Mouse (Mus musculus) limb, embryonic 13.5 days (tissue): ENCODE data around the gene Aldh3b3. TPM values are rescaled to one million over a fixed set of nuclear protein-coding genes. Genes with fewer than 3 reads are reported as not detected.

Source experiments
- ATAC-seq: fragments of 200-750 bp; cut with Nextera tagmentation; 2 replicates; pipeline ENCODE4 v1.8.0; 2017; ENCODE audit warnings: low read depth, moderate number of reproducible peaks, moderate TSS enrichment; ENCODE audit not compliant: low FRiP score
- H3K27ac ChIP-seq: fragments of 300-500 bp; sonication (generic); 2 replicates; pipeline ENCODE4 v1.5.1; 2015; ENCODE audit warnings: inconsistent platforms, mild to moderate bottlenecking, moderate library complexity
- H3K27me3 ChIP-seq: fragments of 300-500 bp; sonication (generic); 2 replicates; pipeline ENCODE4 v1.6.1; 2015; ENCODE audit warnings: mild to moderate bottlenecking, inconsistent platforms
- H3K36me3 ChIP-seq: fragments of 300-500 bp; sonication (generic); 2 replicates; pipeline ENCODE4 v1.6.1; 2015; ENCODE audit warnings: inconsistent platforms, mild to moderate bottlenecking, moderate library complexity
- H3K4me1 ChIP-seq: fragments of 300-500 bp; sonication (generic); 2 replicates; pipeline ENCODE4 v1.6.1; 2015; ENCODE audit warnings: inconsistent platforms
- H3K4me2 ChIP-seq: fragments of 300-500 bp; sonication (generic); replicated peaks from 2 replicates; pipeline ENCODE4 v1.6.1; 2015; ENCODE audit warnings: inconsistent platforms, mild to moderate bottlenecking, moderate library complexity
- H3K4me3 ChIP-seq: fragments of 300-500 bp; sonication (generic); 2 replicates; pipeline ENCODE4 v1.5.1; 2015; ENCODE audit warnings: moderate library complexity, mild to moderate bottlenecking, inconsistent platforms
- H3K9ac ChIP-seq: fragments of 300-500 bp; sonication (generic); 2 replicates; pipeline ENCODE4 v1.6.1; 2015; ENCODE audit warnings: mild to moderate bottlenecking, inconsistent platforms
- H3K9me3 ChIP-seq: fragments of 300-500 bp; sonication (generic); 2 replicates; pipeline ENCODE4 v1.6.1; 2016; ENCODE audit warnings: inconsistent platforms
- WGBS: fragments of 180-500 bp; shearing (Covaris S2); methylation state at CpG from one replicate; pipeline ENCODE4 v1.1.7; 2015; 5-methylcytosine and 5-hydroxymethylcytosine counted together
- polyA plus RNA-seq: library from polyadenylated mRNA; unstranded; fragments of >200 nt; fragmentation: Nextera tagmentation; extraction: Ambion mirVana; gene quantifications from 2 replicates; pipeline ENCODE4 v1.2.1, GENCODE M21; 2015

The Aldh3b3 gene
- 0.05 TPM in 1 of 2 replicates, not detected in the other for polyA plus RNA-seq

DNA sequence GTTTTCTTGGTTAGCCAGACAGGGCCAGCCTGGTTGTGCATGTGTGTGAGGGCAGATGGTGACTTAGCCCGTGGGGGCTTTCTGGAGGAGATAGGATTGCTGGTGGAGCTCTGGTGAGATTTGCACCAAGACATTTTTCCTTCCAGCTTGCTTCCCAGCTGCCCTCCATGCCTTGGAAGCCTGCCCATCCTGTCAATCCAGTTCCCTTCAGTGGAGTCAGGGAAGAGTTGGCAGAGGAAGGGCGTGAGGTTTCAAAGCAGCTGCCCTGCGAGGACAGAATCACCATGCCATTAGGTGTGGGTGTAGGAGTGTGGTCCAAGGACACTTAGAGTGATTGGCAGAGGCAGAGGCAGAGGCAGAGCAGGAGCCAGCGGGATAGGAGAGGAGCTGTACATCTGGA, at the start of gene Aldh3b3:
TSS of gene Aldh3b3 (plus strand) at position 176 of the 400 bp plus-strand sequence.
- no peak for ATAC-seq

DNA sequence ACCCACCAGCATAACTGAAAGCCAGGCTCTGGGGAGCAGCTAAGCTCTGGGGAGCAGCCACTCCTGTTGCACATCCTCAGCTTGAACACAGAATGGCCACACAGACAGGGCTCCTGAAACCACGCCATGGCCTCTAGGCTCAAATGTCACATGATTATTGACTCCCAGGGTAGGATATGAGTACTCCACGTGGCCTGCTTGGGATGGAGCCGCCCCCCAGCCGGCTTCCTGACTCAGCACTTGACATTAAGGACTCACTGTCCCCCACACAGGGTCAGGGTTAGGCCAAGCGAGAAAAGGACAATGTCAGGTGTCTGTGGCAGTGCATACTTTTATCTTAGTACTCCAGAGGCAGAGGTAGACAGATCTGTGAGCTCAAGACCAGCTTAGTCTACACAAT, 48.2 kb upstream of the Aldh3b3 start:
- ATAC-seq, result no peak
- WGBS, result 79% methylated on average over 5 of the region's 5 CpGs

More for the DNA sequence above, at the start of gene Aldh3b3:
- Histone ChIP-seq H3K4me2 (no peak within 1 kb of the TSS), H3K36me3 (no peaks in the 10 kb centered on the region), H3K27ac (no peak within 1 kb of the TSS), H3K4me1 (no peaks in the 10 kb centered on the region), H3K9ac (no peak within 1 kb of the TSS), H3K4me3 (no peak within 1 kb of the TSS), H3K9me3 (no peaks in the 10 kb centered on the region), H3K27me3 (no peaks in the 10 kb centered on the region)
- WGBS, result 76% methylated on average over 4 of the region's 4 CpGs

DNA sequence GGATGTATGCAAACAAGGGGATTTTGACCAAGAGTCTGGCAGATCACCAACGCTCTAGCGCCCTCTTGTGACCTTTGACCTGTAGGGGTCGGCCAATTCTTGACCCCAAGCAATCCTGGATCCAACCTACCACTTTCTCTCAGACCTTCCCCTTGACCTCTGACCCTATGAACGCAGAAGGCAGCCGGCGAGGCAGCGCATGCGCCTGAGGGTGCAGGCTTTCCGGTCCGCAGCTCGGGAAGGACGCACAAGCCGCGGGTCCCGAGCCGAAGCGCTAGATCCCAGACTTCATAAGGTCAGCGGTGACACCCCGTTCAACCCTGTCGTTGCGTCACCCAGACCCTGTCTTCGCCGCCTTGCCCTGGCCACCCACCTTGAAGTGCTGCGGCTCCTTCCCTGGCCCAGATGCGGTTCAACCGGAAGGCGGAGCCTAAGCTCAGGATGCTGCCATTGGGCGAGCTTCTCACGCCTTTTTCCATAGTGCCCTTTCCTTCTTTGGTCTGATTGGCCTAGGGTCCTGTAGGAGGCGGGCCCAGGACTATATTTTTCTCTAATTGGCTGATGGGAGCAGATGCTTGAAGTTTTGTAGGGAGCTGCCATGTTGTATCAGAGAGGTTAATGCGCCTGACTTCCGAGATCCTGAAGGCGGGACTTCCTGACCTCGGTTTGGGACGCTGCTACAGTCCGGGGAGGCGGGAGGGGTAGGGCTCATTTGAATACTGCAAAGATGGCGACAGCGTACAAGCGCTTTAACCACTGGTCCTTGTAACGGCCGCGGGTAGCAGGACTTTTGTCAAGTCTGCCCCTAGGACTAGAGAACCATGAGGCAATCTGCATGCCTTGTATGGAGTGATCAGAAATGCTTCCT, 45.9 kb upstream of the Aldh3b3 start, which contains the start of gene Ndufs8:
TSS of gene Ndufs8 (minus strand) at position 438 of the 868 bp plus-strand sequence.
- peak within 1 kb of the TSS; percentile 72 for H3K9ac ChIP-seq
- no peaks in the 10 kb centered on the region for H3K27me3 ChIP-seq
- H3K27ac ChIP-seq, result peak within 1 kb of the TSS; percentile 73
- peak within 1 kb of the TSS; percentile 68 for H3K4me3 ChIP-seq
- WGBS, result under 1% methylated on average over 43 of the region's 43 CpGs
- no peaks in the 10 kb centered on the region for H3K9me3 ChIP-seq
- H3K36me3 ChIP-seq, result peaks cover 34% of the 10 kb centered on the region
- peaks cover 23% of the 10 kb centered on the region for H3K4me1 ChIP-seq
- ATAC-seq, result peak; percentile 99
- H3K4me2 ChIP-seq, result peak within 1 kb of the TSS; percentile 81

More for the DNA sequence above, 48.2 kb upstream of the Aldh3b3 start:
- Histone ChIP-seq H3K4me2 (no peak overlapping the region), H3K36me3 (peaks cover 34% of the 10 kb centered on the region), H3K4me1 (peaks cover 42% of the 10 kb centered on the region), H3K9ac (no peak overlapping the region), H3K27ac (no peak overlapping the region), H3K4me3 (no peak overlapping the region), H3K9me3 (no peaks in the 10 kb centered on the region), H3K27me3 (no peaks in the 10 kb centered on the region)

DNA sequence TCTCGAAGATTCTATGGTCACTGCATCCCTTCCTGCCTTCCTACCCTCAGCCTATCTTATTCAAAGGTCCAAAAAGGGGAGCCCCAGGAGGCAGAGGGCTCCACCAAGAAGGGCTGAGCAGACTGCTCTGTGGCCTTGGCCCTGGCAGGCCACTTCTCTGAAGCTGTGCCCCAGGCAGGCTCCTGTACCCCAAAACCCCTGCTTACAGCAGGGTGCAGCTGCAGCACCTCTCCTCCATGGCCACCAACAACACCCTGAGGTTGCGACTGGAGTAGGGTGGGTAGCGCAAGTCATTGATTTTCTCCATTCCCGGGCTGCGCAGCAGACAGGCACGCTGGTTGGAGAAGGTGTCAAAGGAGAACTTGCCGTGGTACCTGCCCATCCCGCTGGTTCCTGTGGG, 44.8 kb upstream of the Aldh3b3 start:
- Histone ChIP-seq H3K9me3 (no peaks in the 10 kb centered on the region), H3K36me3 (peaks cover 28% of the 10 kb centered on the region), H3K9ac (peak overlapping the region; percentile 59), H3K4me2 (peak overlapping the region; percentile 81), H3K4me1 (peaks cover 18% of the 10 kb centered on the region), H3K27me3 (no peaks in the 10 kb centered on the region), H3K4me3 (peak overlapping the region; percentile 68), H3K27ac (peak overlapping the region; percentile 73; the same call in 1 of the 2 replicates)
- no peak for ATAC-seq
- WGBS, result 88% methylated on average over 8 of the region's 8 CpGs

DNA sequence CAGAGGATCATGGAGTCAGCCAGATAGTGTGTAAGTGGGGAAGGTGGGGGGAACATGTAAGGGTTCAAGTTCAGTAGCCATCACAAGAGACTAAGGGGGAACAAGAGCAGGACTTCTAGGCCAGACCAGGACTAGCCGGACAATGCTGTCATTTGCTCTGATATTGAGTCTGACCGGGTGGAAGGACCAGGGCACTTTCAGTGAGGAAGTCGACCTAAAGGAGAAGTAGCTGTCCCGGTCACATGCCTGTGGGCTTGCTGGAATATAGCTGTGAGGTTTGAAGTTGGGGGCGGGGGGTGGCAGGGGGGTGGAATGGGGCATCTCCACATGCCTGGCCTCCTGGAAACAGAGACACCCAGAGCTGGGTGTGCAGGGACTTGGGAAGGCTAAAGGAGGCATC, 43.9 kb upstream of the Aldh3b3 start:
- H3K4me3 ChIP-seq, result no peak overlapping the region
- 89% methylated on average over 5 of the region's 5 CpGs for WGBS
- H3K4me2 ChIP-seq, result no peak overlapping the region
- no peak overlapping the region for H3K9ac ChIP-seq
- peaks cover 18% of the 10 kb centered on the region for H3K4me1 ChIP-seq
- no peaks in the 10 kb centered on the region for H3K9me3 ChIP-seq
- no peak overlapping the region for H3K27ac ChIP-seq
- no peaks in the 10 kb centered on the region for H3K27me3 ChIP-seq
- peaks cover 19% of the 10 kb centered on the region for H3K36me3 ChIP-seq
- no peak for ATAC-seq

DNA sequence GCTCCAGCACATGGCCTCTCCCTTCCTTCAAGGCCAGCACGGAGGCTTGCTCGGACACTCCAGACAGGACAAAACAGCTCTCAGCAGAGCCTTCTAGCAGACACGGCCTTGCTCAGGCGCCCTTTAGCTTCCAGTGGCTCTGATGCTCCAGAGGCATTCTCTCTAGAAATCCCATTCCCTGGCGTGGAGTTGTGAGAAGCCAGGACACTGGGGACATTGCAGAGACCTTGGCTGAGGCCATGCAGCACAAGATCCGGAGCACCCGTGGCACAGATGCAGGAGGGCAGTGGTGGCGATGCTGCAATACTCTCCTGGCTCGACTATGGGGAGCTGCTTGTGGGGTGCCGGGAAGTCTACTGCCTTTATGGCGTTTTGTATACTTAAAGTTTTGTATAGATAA, 41.7 kb upstream of the Aldh3b3 start:
- Histone ChIP-seq H3K27me3 (no peaks in the 10 kb centered on the region), H3K4me2 (no peak overlapping the region), H3K36me3 (no peaks in the 10 kb centered on the region), H3K27ac (no peak overlapping the region), H3K9me3 (no peaks in the 10 kb centered on the region), H3K4me1 (peaks cover 13% of the 10 kb centered on the region), H3K4me3 (no peak overlapping the region), H3K9ac (no peak overlapping the region)
- WGBS, result 74% methylated on average over 11 of the region's 11 CpGs
- ATAC-seq, result no peak

DNA sequence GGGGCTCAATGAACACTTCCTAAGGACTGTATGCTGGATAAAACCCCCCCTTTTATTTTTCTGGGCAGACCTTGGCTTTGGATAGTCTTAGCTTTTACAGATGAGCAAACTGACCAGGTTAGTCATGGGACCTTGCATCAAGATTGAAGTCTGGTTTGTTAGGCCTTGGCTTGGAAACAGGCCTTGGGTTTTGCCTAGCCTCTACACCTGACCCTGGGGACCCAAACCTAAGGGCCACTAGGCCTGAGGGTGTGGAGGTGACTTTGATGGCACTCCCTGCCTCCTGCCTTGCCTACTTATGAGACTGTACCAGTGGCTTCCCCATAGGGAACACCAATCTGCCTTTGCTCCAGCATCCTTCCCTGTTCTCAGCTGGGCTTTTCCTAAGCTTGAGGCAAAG, 38.5 kb upstream of the Aldh3b3 start:
- H3K9me3 ChIP-seq, result no peaks in the 10 kb centered on the region
- no peaks in the 10 kb centered on the region for H3K27me3 ChIP-seq
- 0 out of 2 replicates have a peak, but pooled peaks cover 4% of the 10 kb centered on the region for H3K4me1 ChIP-seq

DNA sequence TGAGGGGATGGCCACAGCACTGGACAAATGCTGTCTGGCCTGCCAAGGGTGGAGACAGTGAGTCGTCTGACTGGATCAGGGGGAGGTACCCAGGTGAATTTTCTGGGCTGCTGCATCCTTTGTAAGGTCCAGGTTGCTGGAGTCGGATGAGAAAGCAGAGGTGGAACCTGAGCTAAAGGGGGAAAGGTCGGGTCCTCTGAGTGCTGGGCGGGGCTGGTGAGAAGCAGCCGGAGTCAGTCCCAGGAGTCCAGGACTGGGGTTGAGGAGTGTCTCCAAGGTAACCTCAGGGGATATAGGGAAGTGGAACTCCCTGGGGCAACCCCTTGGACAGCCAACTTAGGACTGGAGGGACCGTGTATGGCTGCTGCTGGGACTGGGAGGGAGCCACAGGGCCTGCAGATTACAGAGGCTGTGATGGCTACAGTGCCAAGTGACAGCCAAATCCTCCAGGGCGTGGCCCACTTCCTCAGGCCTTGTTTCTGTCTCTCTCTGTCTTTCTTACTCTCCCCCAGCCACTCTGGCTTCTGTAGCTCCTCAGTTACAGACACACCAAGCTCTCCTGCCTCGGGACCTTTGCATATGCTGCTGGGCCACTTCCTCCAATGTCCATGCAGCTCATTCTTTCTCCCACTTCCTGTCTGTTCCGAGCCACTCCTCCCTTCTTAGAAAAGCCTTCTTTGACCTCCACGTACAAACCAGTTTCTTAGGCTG, 35.6 kb upstream of the Aldh3b3 start:
- Histone ChIP-seq H3K4me2 (no peak overlapping the region), H3K27me3 (no peaks in the 10 kb centered on the region), H3K36me3 (no peaks in the 10 kb centered on the region), H3K9ac (no peak overlapping the region), H3K9me3 (no peaks in the 10 kb centered on the region), H3K27ac (no peak overlapping the region), H3K4me1 (peaks cover 11% of the 10 kb centered on the region; the same call in 1 of the 2 replicates), H3K4me3 (no peak overlapping the region)
- 55% methylated on average over 10 of the region's 10 CpGs for WGBS
- ATAC-seq, result no peak

More for the DNA sequence above, 38.5 kb upstream of the Aldh3b3 start:
- Histone ChIP-seq H3K36me3 (no peaks in the 10 kb centered on the region), H3K9ac (no peak overlapping the region), H3K4me3 (no peak overlapping the region), H3K27ac (no peak overlapping the region), H3K4me2 (no peak overlapping the region)
- ATAC-seq, result no peak

DNA sequence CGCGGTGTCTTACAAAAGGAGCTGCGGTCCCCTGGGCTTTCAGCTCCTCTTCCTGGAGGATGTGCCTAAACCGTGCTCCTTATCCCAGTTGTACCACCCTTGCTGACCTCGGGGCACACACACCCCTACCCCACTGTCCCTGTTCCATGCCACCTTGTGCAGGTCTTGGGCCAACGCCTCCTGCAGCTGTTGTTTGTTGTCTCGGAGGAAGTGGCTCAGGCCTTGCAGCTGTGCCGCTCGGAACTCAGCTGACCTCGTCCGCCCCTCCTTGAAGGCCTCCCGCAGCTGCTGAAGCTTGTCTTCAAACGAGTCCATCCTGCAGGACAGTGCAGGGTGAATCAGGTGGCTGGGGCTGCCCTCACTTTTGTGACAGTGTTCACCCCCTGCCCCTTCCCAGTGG, 34.9 kb upstream of the Aldh3b3 start:
- no peaks in the 10 kb centered on the region for H3K9me3 ChIP-seq
- no peak overlapping the region for H3K4me3 ChIP-seq
- H3K4me2 ChIP-seq, result no peak overlapping the region
- ATAC-seq, result peak; percentile 31; the same call in 1 of the 2 replicates
- H3K27ac ChIP-seq, result peak overlapping the region; percentile 49; the same call in 1 of the 2 replicates
- no peak overlapping the region for H3K9ac ChIP-seq
- no peaks in the 10 kb centered on the region for H3K36me3 ChIP-seq
- peaks cover 11% of the 10 kb centered on the region; the same call in 1 of the 2 replicates for H3K4me1 ChIP-seq
- WGBS, result 56% methylated on average over 13 of the region's 13 CpGs
- no peaks in the 10 kb centered on the region for H3K27me3 ChIP-seq

DNA sequence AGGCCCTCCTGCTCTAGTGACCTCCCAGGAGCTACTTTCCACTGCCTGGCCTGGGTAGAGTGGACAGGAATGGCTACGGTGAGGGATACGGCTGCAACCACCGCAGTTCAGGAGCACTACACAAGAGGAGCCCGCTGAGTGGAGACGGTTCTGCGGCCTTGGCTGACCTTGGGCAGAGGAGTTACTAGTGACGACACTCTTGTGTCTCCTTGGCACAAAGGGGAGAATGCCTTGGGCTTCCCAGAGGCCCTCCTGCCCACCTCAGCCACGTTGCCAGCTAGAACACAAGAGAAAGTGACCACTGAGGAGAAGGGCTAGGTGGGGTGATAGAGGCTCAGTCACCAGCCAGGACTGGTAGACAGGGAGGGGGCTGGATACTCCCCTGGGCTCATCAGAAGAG, 34.3 kb upstream of the Aldh3b3 start:
- Histone ChIP-seq H3K9me3 (no peaks in the 10 kb centered on the region), H3K36me3 (no peaks in the 10 kb centered on the region), H3K27ac (peak overlapping the region; percentile 49; the same call in 1 of the 2 replicates), H3K4me2 (no peak overlapping the region), H3K4me1 (peaks cover 17% of the 10 kb centered on the region), H3K9ac (no peak overlapping the region), H3K27me3 (no peaks in the 10 kb centered on the region), H3K4me3 (no peak overlapping the region)
- 84% methylated on average over 8 of the region's 8 CpGs for WGBS
- ATAC-seq, result no peak

DNA sequence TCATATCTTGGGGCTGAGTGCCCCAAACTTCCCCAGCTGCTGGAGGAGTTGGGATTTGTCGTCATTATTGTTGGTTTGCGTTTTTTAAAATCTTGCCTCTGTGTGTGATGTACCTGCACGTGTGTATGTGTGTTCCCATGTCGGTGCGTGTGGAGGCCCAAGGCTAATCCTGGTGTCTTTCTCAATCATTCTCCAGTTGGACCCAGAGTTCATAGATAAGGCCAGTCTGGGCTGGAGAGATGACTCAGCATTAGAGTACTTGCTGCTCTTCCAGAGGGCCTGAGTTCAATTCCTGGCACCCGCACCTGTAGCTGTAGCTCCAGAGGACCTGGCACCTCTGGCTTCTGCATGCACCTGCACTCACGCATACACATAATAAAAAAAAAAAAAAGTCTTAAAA, 33.6 kb upstream of the Aldh3b3 start:
- peaks cover 24% of the 10 kb centered on the region for H3K4me1 ChIP-seq
- H3K4me2 ChIP-seq, result no peak overlapping the region
- no peak overlapping the region for H3K4me3 ChIP-seq
- 90% methylated on average over 7 of the region's 7 CpGs for WGBS
- H3K9ac ChIP-seq, result no peak overlapping the region
- no peaks in the 10 kb centered on the region for H3K9me3 ChIP-seq
- no peaks in the 10 kb centered on the region for H3K27me3 ChIP-seq
- no peak for ATAC-seq
- no peaks in the 10 kb centered on the region for H3K36me3 ChIP-seq
- H3K27ac ChIP-seq, result no peak overlapping the region

DNA sequence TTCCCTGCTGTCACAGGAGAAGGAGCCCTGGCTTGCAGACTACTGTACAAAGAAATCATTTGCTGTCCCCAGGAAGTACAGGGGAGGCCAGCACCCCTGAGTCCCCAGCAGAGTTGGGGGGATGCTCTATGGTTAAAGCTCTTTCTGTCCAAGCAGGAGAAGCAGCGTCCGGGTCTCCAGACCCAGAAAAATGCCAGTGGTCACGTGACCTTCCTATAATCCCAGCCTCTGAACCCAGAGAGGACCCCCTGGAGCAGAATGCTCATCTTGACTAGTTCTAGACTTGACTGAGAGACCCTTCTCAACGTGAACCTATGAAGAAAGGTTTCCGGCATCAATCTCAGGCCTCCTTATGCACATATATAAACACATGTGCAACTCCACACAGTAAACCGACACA, 32.6 kb upstream of the Aldh3b3 start:
- no peak overlapping the region for H3K9ac ChIP-seq
- H3K27me3 ChIP-seq, result no peaks in the 10 kb centered on the region
- no peak overlapping the region for H3K4me3 ChIP-seq
- no peak for ATAC-seq
- no peaks in the 10 kb centered on the region for H3K9me3 ChIP-seq
- peaks cover 34% of the 10 kb centered on the region for H3K4me1 ChIP-seq
- H3K27ac ChIP-seq, result no peak overlapping the region
- H3K4me2 ChIP-seq, result no peak overlapping the region
- no peaks in the 10 kb centered on the region for H3K36me3 ChIP-seq
- 75% methylated on average over 6 of the region's 6 CpGs for WGBS
